Mouse (Mus musculus) bone marrow macrophage, adult 2 months (primary cell): ENCODE measurements around the gene Plekhm3.

Source experiments
- CTCF ChIP-seq: IDR thresholded peaks from 2 replicates; pipeline ENCODE4 v1.5.1; 2012; ENCODE audit warnings: low read depth, mild to moderate bottlenecking, low read length, moderate library complexity
- POLR2A ChIP-seq: IDR thresholded peaks from 2 replicates; pipeline ENCODE4 v1.6.1; 2012; ENCODE audit warnings: mild to moderate bottlenecking, low read depth, low read length, borderline replicate concordance

- TF ChIP-seq POLR2A (no peak), CTCF (no peak)
Observed at GRCm38 (mm10) chr1:64742741-64743408, 213.7 kb downstream of the Plekhm3 start.
